Mouse (Mus musculus) spleen, postnatal 4 days (tissue): Measurements from ENCODE around the gene Pcdh15.

Experiments used
- DNase-seq, 2 experiments: peaks; one replicate each; pipeline ENCODE4 v3.0.0; 2022; ENCODE audit warnings: low spot score in 2 of 2

The Pcdh15 gene

DNA sequence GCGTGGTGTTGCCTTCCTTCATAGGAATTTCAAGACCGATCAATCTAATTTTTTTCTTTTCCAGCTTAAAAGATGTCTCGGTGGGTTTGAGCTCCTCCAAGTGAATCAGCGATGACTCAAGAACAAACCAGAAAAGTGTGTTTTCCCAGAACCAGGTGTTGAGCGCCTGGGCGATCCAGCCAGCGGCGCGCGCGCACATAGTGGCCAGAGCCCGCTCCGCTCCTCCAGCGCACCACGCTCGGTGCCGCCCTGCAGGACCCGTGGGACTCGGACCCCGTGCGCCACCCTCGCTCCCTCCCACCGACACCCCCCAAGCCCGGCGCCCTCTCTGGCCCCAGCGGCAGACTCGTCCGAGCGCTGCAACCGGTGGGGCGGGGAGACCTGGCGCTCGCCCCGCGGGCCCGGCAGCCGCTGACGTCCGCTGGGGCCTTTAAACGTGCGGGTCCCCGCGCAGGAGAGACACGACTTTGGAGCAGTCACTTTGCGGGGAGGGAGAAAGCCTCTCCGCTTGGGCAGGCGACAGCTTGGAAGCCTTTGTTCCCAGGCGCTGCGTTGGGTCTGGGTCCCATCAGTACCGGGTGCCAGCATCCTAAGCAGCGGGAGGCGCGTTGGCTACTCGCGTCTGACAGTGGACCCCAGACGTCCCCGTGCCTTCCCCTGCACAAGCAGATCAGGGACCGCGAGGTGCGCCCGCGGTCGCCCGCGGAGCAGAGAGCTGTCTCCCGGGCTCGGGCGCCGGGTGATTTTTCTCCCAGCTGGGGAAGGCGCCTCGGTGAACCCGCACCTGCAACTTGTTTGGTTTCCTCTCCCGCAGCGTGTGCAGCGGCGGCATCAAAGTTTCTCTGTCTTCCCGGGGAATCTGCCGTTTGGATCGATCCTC, at the start of gene Pcdh15:
Pcdh15 (plus strand) TSS at position 377 of the 880 bp plus-strand sequence.
- peak in 1 of 2 experiments; percentile 58 for DNase-seq

DNA sequence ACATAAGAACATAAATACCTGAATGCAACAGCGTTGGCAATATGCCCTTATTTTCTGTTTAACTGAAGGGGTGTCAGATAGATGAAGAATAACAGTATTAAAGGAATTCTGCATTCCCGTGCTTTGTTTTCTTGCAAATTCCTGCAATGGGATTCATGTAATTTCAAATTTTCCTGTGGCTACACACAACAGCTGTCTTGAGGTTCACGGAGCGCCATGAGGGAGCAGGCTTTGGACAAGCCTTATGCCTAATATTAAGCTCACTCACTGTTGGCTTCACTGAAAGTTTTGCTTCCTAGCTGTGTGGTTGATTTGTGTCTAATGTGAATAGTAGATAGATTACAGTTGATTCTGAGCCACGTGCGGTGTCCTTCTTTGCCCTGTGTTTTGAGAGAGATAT, 47.1 kb upstream of the Pcdh15 start:
- no peak for DNase-seq

DNA sequence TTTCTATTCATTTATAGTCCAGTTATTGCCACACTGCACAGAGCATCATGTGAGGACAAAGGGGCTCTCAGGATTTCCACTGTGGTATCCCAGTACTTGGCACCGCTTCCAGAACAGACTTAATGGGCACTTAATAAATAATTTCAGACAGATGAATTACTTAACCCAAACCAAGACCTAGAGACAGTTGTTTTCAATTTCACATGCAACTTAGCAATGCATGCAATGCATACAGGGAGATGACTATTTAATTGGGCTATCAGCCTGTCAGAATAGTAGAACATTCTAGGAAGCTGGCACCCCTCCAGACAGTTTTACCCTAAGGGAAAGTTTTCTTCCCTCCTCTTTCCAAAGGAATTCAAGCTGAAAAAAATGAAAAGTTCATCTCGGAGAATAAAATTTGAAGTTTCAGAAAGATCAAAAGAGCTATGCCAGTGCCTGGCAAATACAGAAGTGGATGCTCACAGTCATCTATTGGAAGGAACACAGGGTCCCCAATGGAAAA, 39.4 kb upstream of the Pcdh15 start:
- DNase-seq, result no peak

DNA sequence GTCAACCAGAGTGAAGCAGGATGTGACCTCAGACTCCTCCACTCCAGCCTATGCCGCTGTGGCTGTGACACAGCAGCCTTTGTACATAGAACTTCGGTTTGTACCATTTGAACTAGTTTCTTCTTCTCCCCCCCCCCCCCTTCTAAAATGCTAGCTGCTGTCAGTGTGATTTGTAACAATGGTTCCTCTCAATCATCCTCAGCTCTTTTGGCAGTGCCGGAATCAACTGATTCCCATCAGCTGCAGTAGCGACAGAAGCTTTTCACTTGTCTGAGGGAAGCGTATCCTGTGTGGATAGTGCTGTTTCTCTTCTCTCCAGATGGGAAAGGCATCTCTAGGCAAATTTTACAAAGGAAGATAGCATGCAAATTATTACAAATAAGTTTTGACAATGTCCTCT, 12.4 kb upstream of the Pcdh15 start:
- DNase-seq, result no peak

DNA sequence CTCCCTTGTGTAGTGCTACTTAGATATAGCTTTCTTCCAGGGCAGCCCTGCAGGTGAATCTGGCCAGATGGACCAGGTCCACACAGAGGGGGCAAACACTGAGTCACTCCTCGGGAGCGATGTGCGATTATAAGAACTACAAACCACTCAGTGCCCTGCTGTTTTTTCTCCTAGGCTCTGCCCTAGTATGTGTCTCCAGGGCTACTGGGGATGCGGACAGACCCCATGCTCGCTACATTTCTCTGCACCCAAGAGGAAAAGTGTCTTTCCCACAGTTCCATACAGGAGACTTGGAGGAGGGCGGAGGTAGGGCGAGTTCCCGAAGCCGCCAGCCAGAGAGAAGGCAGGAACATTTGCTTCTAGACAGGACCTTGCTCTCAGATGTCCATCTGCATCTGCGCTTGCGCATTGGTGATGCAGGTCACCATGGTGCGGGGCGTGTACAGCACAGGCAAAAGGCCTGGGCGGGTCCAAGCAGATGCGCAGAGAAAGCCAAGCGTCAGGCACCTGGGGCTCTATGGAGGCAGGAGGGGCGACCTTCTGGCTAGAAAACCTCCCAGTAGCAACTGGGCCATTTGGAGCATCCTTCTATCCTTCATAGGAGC, 2.5 kb upstream of the Pcdh15 start:
- no peak for DNase-seq

DNA sequence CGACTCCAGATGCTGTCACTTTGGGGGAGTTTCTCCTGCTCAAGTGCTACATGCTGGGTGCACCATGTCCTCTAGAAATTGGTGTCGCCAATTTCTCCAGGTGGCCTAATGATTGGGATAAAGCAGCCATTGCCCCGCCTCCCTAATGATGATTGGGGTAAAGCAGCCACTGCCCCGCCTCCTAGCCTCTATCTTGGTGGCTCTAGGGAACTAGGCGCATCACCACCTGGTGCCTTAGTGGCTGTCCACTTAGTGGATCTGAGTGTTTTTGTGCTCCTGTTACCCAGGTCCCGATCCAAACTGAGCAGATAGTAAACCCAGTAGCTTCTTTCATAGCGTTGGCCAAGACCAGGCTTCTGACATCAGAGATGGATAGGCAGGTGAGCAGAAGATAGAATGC, 2.0 kb upstream of the Pcdh15 start:
- DNase-seq, result no peak

DNA sequence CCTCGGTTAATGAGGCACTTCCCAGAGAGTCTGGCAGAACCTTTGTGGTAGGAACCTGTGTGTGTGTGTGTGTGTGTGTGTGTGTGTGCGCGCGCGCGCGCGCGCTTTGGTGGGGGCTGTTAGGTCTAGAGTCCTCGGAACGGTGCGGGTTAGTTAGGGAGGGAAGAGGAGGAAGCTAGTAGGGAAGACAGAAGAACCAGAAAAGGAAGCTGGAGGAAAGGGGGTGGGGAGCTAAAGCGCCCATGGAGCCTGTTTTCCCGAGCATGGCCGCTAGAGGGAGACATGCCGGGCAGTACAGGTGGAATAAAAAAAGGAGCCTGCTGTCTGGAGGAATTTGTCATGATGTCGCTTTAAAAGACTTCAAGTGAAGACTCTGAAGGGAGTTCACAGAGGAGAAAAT, 1.2 kb upstream of the Pcdh15 start:
- peak in 1 of 2 experiments; percentile 65 for DNase-seq

DNA sequence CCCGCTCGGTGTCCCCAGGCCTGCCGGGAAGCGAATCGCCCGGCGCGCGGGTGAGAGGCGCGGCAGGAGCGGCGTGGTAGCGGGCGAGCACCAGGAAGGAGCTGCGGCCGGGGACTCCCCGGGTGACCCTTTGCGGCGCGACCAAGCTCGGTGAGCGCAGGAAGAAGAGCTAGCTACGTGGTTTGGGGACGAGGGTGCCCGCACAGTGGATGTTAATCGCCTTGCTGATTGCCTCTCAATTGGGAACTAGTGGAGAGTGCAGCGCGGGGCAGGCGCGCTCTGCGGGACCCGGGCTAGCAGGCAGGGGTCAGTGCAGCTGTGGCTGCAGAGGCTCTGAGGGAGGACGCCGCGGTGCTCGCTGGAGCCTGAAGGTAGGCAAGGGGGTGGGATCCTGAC, 702 bp downstream of the Pcdh15 start:
- no peak for DNase-seq

DNA sequence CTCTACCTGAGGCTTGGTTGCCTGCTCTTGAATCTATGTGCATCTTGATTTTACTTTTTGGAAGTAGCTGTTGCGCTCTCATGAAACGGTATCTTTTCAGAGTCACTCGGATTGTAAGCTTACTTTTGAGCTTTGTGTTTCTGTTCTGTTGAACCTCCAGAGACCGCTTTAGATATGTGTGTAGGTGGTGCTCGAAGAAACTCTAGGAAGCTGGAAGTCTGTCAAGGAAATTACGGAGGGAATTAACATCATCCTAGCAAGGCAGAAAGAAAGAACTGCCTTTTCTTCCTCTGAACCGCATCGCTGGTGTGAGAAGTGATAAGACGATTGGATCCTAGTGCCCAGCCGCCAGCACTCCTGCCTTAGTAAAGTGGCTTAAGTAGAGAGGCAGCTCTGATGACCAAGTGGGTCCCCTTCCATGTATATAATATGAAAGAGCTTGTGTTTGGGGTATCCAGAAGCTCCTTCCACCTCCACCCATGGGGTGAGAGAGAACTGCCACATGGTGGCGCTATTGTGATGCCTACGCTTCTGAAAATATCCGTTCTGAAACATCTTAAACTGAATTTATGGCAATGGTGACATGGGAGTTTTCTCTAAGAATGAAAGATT, 4.3 kb downstream of the Pcdh15 start:
- no peak for DNase-seq

DNA sequence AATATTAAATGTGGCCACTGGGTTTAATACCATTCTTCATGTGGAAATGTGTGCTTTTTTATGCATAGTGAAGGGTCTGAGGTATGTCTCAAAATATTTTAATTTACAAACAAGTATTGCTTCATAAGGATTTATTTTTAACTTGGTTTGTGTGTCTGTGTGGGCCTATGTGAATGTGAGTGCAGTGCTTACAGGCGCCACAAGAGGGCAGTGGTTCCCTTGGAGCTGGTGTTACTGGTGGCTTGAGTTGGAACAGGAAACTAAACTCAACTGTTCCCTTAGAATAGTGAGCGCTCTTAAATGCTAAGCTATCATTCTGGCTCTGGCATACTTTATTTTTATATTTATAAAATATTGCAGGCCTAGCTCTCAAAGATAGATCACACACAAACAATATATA, 6.8 kb downstream of the Pcdh15 start:
- no peak for DNase-seq

DNA sequence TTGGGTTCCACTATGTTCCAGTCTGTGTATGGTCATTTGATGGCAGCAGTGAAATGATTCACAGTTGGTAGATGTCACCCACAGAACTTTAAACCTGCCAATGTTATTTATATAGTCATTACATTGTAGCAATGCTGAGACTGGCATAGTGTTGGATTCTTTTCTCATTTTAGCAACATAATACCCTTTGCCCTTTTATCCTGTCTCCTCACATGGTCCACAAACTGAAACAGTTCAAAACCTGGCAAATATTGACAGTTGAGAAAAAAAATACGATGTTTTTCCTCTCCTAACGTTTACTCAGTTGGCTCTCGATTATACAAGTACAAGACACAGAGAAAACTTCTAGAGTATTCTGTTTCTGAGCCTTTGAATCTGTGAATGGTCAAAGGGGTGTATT, 38.8 kb downstream of the Pcdh15 start:
- no peak for DNase-seq

DNA sequence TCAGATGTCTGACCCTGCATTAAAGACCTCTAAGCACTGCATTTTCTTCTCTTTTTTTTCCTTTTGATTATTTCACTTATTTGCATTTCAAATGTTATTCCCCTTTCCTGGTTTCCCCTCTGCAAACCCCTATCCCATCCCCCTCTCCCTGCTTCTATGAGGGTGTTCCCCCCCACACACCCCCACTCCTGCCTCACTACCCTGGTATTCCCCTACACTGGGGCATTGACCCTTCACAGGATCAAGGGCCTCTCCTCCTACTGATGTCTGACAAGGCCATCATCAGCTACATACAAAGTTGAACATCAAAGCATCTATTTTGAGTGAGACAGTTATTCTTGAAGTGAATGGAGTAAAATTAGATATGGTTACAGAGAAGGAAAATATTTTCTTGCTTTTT, 48.4 kb downstream of the Pcdh15 start:
- no peak for DNase-seq

DNA sequence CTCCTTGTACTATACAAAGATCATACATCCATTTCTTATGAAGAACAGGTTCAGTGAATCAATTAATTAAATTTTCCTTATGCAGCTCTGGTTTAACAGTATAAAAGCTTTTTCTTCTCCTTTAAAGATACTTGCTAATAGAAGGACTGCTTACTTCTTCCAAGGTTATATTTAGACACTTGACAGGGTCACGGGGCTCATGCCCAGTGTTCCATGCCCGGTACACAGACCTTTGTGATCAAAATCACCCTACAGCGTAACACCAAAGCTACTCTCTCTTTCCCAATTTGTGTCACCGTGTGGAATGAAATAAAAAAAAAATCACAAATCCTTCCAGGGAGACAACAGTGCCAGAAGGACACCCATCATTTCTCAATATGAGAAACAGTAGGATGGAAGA, 48.8 kb downstream of the Pcdh15 start:
- DNase-seq, result no peak

DNA sequence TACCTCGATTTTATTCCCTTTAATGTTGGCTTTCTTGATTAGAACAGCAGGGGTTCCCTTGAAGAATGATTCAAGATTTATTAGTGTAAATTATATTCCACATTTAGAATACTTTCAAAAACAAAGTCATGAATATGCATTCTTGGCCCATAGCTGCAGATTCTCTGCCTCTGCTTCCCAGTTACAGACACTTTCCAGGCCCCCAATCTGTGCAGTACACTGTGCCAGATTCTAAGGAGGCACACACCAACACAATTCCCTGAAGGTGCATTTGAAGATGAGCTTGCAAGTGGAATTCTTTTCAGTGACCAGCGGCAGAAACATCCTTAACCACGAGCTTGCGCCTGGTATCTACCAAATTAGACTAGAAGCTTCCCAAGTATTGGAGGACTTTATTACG, 55.4 kb downstream of the Pcdh15 start:
- no peak for DNase-seq

DNA sequence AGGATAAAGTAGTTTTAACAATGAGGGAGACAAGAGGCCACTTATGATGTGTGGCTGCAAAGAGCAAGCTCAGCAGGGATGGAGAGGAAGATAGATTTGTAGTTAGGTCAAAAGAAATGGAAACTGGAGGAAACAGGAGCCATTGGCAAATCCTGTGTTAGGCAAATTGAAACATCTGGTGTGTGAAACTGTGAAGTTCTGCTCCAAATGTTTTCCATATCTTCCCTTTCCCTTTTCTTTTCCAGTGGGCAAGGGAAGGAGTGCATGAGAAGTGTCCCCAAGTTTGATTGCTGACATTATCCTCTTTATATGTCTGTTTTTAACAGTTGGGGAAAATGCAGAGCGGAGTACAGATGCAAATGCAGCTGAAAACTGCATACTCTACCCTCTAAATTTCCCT, 62.6 kb downstream of the Pcdh15 start:
- no peak for DNase-seq

DNA sequence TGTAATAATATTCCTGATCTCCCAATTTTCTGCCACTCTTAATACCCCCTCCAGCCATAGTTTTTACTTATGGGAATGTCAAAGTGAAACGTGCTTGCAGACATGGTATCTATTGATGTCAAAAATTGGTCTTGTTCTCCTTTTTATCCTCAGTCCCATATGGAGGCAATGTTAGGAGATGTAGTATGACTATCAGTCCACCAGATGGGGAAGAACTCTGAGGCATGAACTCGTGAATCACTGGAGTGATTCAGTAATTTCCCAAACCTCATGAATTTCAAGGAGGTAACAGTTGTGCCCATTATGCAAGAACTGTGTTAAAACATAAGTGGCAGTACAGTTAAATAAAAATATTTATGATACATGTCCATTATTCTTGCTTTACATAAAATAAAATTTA, 116.9 kb downstream of the Pcdh15 start:
- no peak for DNase-seq

DNA sequence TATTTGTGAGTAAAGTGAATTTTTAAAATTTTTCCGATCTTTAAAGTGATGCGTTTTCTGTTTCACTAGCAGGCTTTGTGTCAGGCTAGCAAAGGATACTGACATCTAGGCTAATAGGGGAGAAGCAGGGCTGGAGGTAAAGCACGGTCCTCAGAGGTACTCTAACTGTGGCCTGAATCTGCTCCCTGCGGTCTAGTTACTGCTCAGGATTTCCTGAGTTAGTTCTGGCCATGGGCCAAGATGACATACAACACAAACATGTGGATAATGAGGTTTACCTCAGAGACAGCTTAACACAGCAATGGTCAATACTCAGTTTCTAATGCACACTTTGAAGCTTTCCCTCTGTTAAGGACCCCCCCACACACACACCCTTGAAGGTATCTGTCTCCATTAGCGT, 143.2 kb downstream of the Pcdh15 start:
- no peak for DNase-seq

DNA sequence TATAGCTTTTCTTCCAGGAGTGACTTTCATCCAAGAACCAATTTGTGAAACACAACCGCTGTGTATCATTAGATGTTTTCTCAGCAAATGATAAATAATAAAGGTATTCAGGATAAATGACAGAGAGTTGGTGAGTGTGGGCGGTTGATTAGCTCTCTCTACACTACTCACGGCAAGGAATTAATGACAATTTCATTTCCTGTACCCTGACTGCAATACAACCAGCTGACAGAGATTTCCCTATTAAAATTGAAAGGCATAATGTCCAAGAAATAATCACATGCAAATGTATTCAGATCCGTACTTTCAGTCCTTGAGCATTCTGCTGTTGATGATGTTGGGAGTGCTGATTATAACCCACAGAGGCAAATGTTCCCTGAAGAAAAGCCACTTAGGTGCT, 181.3 kb downstream of the Pcdh15 start:
- DNase-seq, result no peak

DNA sequence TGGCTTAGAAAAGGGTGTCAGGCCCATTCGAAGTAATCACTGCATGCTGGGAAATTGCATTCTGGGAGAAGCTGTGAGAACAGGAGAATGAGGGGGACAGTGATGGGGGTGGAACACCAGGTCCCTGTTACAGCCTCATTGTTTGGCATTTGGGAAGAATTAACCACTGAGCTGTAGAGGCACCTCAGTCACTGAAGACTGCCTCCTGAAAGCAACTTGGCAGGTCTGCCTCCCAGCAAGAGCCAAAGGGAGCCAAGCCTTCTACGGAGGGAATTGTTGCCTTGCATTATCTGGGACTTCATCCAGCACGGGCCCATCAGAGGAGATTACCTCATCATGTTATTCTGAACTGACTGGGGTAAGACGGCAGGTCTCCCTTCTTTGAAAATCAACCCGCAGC, 197.3 kb downstream of the Pcdh15 start:
- no peak for DNase-seq

DNA sequence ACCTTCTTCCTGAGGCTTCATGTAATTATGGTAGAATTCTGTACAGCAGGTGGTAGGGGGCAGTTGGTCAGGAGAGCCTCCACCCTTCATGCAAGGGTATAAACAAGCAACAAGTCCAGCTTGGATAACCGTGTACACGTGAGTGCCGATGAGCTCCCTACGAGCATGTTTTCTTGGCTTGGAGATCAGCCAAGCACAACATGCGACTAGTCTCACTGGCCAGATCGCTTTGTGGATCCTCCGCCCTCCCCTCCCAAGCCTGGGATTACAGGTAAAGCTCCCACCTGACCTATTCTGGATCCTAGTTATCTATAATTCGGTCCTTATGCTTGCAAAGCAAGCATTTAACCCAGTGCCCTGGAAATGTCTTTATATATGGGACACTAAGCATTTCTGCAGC, 202.8 kb downstream of the Pcdh15 start:
- no peak for DNase-seq

DNA sequence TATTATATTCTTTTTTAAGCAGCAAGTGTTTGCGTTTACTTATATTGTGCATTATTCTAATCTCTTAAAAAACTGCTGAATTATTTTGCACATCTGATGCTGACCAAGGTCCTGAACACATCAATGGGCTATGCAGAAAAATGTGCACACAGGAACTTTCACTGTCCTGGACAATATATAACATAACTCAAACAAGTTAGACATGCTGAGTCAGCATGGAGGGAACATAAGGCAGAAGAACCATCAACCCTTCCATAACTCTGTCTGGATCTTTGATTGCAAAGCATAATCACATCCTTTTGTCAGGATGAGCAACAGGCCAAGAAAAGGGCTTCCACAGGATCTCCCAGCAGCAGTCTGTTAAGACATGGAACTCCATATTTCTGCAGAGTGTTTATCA, 207.5 kb downstream of the Pcdh15 start:
- DNase-seq, result no peak

DNA sequence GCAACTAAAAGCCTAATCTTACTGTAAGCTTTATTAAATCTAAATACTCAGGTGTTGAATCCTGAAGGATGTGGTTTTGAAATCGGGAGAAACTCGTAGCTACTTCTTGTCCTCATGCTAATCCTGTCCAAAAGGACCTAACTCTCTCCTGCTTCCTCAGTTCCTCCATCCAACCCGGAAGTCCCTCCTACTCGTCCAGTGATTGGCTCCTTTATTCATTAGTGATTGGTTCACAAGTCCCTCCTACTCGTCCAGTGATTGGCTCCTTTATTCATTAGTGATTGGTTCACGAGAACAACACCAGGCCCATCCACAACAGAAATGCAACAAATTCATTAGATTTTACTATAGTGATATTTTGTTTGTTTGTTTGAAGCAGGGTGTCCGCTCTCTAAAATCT, 227.7 kb downstream of the Pcdh15 start:
- DNase-seq, result no peak

DNA sequence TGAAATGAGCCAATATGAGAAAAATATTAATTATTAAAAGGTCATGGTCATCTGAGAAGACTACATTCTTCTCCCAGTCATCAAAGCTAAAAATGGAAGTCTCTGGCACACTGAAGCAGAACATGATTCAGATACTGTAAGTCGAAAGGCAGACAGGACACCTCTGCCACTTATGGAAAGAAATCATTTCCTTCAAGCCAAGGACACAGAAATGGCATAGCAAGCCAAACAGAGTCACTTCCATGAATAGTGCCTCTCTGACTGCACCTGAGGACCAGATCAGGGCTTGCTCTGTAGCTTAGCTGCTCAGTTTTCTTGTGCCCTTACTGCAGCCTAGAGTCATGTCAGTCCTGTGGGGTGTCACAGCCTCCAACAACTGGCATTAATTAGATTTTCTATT, 234.3 kb downstream of the Pcdh15 start:
- no peak for DNase-seq
